Mouse (Mus musculus) left cerebral cortex, postnatal 10 days (tissue): ENCODE measurements around the gene Aurkb. TPM values are rescaled to one million over a fixed set of nuclear protein-coding genes. Genes with fewer than 3 reads are reported as not detected.

ENCODE experiments used
- DNase-seq, 2 experiments: peaks; one replicate each; pipeline ENCODE4 v3.0.0; 2021 to 2022; ENCODE audit warnings: low spot score in 2 of 2, mixed read lengths in 1 of 2; ENCODE audit errors: extremely low spot score in 1 of 2
- intact Hi-C: fragments of 180-260 bp; cut with DNase I; formaldehyde crosslinking; loops from one replicate; pipeline ENCODE4 v1.15.1; 2025
- total RNA-seq, 2 experiments: library from RNA; stranded (reverse); gene quantifications; 2 replicates each; pipeline ENCODE4 v1.2.3; 2021

The Aurkb gene
- total RNA-seq, 2 experiments from 2014 or later = 3.0 to 3.1 TPM

DNA sequence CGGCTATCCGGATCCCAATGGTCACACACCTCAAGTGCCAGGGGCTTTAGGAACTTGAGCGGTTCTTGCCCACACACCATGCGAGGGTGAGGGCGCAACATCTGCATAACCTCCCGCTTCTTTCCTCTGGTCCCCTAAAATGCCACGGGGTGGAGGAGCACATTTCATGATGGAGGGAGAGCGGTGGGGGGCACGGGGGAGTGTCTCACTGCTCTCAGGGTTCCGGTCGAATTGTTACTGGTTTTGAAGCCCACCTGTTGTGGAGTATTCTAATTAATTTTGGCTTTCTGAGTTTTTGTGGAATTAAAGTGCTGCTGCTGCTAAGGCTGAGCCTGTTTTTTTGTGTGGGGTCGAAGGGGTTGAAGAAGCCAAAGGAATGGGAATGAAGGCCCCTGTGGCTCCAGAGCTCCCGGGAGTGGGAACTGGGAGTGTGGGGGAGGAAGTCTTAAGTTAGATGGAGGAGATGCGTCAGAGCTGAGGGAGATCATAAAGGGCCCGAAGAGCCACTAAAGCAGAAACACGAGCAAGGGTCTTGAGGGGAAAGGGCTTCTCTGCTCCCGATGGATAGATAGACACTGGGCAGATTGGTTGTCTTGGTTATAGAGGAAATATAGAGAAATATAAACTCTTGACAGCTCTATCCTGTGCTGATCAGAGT lies 15.9 kb downstream of the Aurkb start:
- DNase-seq = peak in 1 of 2 experiments; percentile 28

DNA sequence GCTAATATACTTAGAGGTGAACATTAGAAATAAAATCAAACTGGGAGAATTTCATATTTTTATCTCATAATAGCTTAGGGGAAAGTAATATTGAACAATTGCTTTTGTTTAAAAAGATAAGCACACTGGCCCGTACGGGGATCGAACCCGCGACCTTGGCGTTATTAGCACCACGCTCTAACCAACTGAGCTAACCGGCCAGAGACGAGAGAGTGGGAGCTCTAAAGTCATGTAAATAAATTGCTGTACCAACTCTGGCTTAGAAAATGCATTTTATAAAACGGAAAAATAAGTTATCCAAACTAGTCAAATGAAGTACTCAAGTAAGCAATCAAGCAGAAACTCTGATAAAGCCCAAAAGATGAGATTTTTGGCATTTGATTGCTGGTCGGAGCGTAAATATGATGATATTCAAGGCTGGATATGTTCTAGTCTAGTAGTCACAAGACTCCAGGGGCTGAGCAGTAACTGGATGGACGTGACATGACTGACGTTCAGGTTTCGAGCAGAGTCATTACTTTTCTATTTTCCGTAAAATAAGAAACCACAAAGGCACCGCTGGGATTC lies 16.8 kb downstream of the Aurkb start:
- peak in 1 of 2 experiments; percentile 70 for DNase-seq
- intact Hi-C loops = loop anchor here (2.0 kb wide), 1 partner anchor 21 kb away; no protein-coding TSS in a partner anchor

More for the DNA sequence above, 15.9 kb downstream of the Aurkb start:
- intact Hi-C loops = no loop called here

GRCm38 (mm10) chr11:69062761-69063224 lies 17.3 kb downstream of the Aurkb start:
- intact Hi-C loops = loop anchor here (1.0 to 2.0 kb wide), 2 partner anchors 22 to 62 kb away; no protein-coding TSS in a partner anchor
- DNase-seq = peak; percentile 90 to 92

DNA sequence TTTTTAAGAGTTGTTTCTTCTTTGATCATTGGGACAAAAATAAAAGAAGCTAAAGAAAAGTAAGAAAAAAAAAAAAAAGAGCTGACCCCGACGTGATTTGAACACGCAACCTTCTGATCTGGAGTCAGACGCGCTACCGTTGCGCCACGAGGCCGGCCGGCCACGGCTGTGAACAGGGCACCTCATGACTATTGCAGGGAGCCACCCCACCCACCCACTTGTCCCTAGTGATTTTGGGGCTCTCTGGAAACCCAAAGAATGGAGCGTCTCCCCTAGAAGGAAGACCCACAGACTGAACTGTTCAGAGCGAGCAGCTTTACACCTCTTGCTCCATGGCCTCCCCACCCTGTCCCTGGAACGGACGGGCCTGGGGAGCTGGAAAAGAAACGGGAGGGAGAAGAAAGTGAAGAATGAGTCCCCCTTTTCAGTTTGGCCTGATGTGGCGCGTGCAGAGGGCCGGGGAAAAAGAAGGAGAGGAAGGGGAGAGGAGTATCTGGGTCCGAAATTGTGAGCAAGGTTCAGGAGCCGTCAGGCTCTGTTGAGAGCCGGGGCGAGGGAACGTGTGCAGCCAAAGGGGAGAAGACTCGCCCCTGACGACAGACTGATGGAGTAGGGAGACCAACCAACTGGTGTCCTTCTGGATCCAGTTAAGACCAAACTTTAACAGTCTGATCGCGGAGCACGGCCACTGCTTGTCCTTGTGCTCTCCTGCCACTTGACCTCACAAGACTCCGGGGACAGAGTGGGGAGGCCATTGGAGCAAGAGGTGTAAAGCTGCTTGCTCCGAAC lies 18.2 kb downstream of the Aurkb start:
- DNase-seq = peak in 1 of 2 experiments; percentile 80
- intact Hi-C loops = loop anchor here (1.0 to 2.0 kb wide), 2 partner anchors 23 to 61 kb away; no protein-coding TSS in a partner anchor

- intact Hi-C loops = no loop called here
- no peak for DNase-seq
Observed at GRCm38 (mm10) chr11:69064259-69065133, 19.0 kb downstream of the Aurkb start.

GRCm38 (mm10) chr11:69065394-69065925 lies 20.0 kb downstream of the Aurkb start:
- no peak for DNase-seq
- intact Hi-C loops = no loop called here

- DNase-seq = peak in 1 of 2 experiments; percentile 65
- intact Hi-C loops = no loop called here
Observed at GRCm38 (mm10) chr11:69066163-69066861, 20.9 kb downstream of the Aurkb start.

DNA sequence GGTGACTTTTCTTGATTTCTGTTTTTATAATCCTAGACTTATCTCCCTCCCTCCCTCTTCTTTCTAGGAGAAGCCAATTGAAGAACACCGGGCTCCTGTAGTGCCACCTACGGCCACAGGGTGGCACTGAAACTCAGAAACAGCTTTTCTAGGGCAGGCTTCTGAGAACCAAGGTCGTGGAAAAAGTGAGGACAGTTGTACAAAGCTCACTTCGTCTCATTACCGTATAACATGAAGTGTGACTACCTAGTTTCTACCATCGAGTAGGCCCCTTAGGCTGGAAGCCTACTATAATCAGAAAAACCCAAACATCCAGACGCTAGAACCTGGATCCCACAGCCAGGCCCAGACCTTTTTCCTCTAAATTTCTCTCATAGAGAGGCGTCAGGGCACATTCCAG lies 21.5 kb downstream of the Aurkb start:
- intact Hi-C loops = no loop called here
- DNase-seq = peak; percentile 84 to 86

DNA sequence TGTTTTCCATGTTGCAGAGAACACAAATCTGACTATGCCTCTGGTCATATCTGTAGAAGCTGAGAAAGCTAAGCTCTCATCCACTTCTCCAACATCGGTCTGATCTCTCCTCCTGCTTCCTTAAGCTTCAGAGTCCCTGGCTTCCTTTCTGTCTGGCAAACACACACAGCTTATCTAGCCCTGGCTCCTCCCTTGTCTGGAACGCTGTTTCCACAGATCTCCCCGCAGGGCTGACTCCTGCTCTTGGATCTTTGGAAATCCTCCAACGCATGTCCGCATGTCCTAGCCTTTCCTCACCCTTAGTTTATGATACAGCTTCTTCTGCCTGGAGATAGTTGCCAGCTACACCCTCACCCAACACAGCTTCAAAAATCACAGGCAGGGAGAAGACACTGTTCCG lies 22.2 kb downstream of the Aurkb start:
- intact Hi-C loops = no loop called here
- no peak for DNase-seq

DNA sequence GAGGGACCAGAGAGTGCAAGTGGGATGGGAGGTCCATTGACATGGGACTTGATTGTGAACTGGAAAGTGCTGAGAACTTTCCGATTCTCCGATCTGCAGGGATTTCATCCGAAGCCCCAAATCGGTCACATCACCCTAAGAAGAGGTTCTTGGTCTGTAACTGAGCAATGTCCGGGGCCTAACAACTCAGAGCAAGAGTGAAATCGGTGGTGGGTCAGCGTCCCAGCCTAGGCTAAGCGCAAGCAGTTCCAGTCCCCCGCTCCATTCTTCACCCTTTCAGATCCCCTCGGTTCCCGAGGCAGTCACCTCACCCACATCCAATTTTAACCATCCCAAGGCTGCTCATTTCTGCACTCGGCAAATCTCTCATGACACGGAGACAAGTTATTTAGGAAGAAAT lies 24.6 kb downstream of the Aurkb start:
- intact Hi-C loops = no loop called here
- no peak for DNase-seq

DNA sequence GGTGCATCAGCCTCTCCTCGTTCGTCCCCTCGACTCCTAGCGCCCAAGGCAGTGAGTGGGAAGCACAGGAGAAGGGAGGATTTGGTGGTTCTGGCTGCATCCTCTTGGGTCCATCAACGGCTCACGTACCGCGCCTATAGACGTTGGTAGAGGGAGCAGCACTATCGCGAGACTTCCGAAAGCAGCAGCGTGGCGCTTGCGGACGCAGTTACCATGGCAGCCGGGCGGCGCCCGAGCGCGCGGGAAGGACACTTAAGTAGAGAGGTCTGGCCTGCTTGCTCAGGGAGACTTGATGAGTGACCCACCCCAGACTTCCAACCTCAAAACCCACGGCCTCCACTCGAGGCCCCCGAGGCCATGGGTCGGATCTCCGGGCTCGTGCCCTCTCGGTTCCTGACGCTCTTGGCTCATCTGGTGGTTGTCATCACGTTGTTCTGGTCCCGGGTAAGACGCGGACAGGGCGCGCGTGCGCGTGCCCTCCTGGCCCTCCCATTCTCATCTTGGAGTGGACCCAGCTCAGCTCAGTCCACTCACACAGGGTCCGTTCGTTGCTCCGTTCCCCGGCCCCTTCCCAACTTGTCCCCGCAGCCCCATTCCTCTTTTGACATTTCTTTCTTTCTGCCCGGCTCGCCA lies 25.3 kb downstream of the Aurkb start, which contains the start of gene Tmem107:
TSS of gene Tmem107 (plus strand) at position 217 of the 633 bp plus-strand sequence.
- intact Hi-C loops = no loop called here
- peak; percentile 91 to 95 for DNase-seq

DNA sequence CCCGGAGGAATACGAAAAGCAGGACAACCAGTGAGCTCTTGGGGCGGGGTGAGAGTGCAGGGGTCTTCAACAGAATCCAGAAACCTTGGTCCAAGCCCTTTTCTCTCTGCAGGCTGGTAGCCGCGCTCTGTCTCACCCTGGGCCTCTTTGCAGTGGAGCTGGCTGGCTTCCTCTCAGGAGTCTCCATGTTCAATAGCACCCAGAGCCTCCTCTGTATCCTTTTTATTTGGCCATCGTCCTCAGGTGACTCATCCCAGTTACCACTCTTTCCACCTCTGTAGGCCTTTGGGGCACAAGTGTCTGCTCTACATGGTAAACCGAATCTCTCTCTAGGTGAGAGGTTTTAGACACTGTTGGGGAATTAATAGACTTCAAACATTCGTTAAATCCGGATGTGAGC lies 25.8 kb downstream of the Aurkb start:
- intact Hi-C loops = no loop called here

DNA sequence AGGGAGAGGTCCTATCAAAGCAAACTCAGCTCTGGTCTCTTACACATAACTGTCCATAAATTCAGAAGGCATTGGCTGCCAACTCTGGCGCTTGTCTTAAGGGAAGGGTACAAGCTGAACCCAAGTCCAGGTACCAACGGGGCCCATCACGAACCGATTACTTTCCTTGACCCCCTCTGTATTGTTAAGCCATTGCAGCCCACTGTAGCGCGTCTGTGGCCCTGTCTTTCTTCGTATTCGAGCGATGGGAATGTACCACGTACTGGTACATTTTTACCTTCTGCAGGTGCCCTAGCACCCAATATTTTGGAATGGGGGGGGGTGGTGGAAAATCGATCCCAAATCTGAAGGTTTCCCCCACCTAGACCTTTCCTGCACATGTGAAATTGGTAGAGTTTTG lies 26.8 kb downstream of the Aurkb start:
- no peak for DNase-seq
- intact Hi-C loops = no loop called here

More for the DNA sequence above, 25.8 kb downstream of the Aurkb start:
- DNase-seq = no peak

DNA sequence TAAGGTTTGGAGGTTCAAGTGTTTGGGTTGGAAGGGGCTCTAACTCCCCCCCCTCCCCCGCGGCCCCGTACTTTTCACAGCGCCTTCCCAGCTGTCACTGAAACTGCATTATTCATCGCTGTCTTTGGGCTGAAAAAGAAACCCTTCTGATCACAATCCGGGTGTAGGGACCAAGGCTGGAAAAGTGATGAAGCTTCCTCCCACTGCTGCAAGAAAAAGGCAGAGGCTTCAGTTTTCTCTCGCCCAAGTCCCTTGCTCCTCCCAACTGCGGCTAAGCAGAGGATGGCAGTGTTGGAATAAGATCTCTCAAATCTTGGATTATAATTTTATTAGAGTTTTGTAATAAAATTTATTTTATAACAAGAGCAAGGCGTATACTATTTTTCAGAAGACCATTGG lies 27.2 kb downstream of the Aurkb start:
- intact Hi-C loops = no loop called here
- DNase-seq = no peak

DNA sequence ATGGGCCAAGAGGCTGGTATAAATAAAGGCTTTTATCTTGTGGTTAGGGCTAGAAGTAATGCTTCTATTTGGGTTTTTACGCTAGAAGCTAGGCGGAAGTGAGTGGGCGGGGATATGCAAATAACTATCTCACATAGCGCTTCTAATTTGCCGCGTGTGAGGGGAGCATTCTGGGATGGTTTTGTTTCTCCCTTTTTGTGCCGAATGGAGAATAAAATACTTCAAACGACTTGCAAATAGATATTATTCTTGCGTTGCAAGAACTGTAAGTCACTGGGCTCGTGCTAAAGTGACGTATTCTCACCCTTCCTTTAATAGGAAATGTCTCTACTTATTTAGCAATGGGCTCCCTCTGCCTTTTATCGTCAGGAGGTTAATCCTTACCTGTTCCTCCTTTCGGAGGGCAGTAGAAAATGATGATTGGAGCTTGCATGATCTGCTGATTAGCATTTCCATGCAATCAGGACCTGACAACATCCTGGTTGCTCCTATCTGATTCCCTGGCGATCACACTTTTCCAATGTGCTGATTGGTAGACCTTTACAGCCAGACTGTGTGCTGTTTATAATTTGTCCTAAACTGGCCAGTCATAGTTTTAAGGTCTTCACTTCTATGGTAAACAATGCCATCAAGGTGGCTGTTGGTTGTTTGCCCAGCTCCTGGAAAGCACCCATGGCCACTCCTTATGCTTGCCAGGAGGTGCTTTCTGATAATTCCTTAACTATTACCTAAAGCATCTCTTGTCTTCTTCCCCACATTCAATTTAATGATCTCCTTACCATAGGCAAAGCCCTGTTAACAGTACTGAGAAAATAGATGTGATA lies 27.8 kb downstream of the Aurkb start:
- intact Hi-C loops = no loop called here

GRCm38 (mm10) chr11:69073951-69074775 lies 28.7 kb downstream of the Aurkb start:
- peak in 1 of 2 experiments; percentile 3 for DNase-seq
- intact Hi-C loops = no loop called here

More for the DNA sequence above, 27.8 kb downstream of the Aurkb start:
- DNase-seq = peak; percentile 89 to 90
